Mouse (Mus musculus): ENCODE data around the gene Ehmt2.
"Not testable (repeated sequence)": the region's sequence is repeated elsewhere in the genome, so short reads cannot be mapped to it uniquely, and the experiment has no call there.

Ehmt2 gene

DNA sequence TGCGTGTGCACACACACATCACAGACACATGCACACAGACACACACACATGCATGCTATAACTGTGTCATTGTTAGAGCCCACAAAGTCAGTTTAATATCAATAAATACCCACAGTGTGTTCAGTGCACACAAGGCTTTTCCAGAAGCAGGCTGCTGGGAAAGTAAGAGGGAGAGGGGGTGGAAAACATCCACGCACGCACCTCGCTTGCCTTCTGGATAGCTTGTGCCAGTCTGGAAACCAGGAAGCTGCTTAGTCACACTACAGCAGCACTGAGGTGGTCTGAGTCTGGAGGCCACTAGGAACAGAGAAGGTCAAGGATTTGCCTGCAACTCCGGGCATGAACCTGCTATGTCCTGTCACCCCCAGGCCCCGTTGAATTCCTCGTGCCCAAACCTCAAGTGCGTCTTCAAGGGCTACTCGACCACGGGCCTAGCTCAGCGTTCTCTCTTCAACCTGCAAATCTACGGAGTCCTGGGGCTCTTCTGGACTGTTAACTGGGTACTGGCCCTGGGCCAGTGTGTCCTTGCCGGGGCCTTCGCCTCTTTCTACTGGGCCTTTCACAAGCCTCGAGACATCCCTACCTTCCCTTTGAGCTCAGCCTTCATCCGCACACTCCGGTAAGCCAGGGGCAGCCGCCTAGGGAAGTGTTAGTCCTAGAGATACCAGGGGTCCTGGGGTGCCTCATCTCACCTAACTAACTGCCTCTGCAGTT is 29.2 kb downstream of the Ehmt2 start:
- no peak for DNase-seq (ENCODE audit: low read depth, low spot score)

DNA sequence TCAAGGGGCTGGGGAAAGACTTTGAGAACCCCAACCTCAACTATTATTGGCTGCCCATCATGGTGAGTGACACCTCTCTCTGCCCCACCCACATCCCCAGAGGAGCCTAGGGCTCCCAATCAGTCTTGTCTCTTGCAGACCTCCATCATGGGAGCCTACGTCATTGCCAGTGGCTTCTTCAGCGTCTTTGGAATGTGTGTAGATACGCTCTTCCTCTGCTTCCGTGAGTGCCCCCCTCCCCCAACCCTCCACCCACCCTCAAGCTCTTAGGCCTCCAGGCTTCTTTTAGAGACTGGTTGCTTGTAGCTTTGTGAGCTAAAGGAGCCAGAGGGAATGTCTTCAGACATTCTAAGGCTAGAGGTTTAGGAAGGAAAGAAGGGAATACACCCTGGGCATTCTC is 30.6 kb downstream of the Ehmt2 start:
- no peak for DNase-seq (ENCODE audit: low read depth, low spot score)

GRCm38 (mm10) chr17:34931061-34931734 is 32.9 kb downstream of the Ehmt2 start, which contains the start of gene Neu1:
Gene Neu1, plus strand, starts transcription at chr17:34931253.
- peak; percentile 97 for DNase-seq (ENCODE audit: low read depth, low spot score)

- DNase-seq (ENCODE audit: low read depth, low spot score), result no peak
Observed at GRCm38 (mm10) chr17:34931735-34932098, 33.4 kb downstream of the Ehmt2 start.

- no peak for DNase-seq (ENCODE audit: low read depth, low spot score)
Observed at GRCm38 (mm10) chr17:34932287-34932686, 34.0 kb downstream of the Ehmt2 start.

GRCm38 (mm10) chr17:34934031-34934430 is 35.8 kb downstream of the Ehmt2 start:
- no peak for DNase-seq (ENCODE audit: low read depth, low spot score)

- DNase-seq (ENCODE audit: low read depth, low spot score), result no peak
Observed at GRCm38 (mm10) chr17:34934830-34935229, 36.6 kb downstream of the Ehmt2 start.

- no peak for DNase-seq (ENCODE audit: low read depth, low spot score)
Observed at GRCm38 (mm10) chr17:34937960-34938505, 39.8 kb downstream of the Ehmt2 start.

DNA sequence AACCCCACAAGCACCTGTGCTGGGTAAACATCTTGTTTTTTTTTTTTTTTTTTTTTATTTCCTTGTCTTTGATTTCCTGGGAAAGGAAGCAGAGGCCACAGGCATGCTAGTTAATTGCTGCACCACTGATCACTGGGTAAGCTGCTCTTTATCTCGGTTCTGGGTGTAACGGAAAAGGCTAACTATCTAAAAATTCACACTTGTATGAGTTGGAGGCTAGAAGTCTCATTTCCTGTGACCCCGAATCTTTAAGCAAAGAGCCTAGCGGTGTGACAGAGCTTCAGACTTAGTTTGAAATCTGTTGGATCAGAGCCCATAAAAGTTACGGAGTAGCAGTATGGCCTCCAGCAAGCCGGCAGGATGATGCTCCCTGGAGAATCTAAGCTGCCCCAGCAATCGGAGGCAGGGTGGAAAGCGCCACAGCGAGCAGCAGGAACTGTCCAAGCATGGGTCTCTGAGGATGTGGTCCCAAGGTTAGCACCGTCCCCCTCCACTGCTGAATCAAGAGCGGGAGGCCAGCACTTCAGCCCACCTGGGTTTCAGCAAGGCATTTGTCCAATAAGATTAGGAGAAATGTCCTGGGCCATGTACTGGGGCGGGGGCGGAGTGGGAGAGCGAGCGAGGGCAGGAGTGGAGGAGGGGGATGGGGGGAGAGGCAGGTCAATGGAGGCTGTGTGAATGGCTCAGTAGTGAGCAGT is 43.2 kb downstream of the Ehmt2 start:
- DNase-seq (ENCODE audit: low read depth, low spot score), result no peak

DNA sequence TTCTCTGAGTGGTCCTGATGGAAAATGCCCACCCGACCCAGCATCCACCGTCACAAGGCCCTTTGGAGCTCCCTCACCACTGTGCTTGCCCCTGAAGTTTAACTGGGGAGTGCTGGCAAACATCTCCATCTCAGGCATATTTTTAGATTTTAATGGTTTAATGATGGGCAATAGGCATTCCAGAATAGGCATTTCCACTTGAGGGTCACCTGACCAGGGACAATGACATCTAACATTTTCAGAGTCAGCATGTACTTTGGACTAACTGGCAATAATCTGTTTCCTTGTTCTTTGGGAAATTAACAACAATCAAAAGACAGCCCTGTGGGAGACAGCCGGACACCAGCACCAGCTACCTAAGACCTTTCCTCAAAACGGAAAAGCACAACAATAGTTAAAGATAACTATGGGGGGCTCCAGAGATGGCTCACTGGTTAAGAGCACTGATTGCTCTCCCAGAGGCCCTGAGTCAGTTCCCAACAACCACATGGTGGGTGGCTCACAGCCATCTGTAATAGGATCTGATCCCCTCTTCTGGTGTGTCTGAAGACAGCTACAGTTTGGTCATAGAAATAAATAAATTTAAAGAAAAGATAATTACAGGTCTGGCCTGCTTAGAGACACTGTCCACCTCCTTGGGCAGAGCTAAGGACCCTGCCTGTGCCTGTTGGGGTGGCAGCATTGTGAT is 45.0 kb downstream of the Ehmt2 start:
- DNase-seq (ENCODE audit: low read depth, low spot score), result no peak

DNA sequence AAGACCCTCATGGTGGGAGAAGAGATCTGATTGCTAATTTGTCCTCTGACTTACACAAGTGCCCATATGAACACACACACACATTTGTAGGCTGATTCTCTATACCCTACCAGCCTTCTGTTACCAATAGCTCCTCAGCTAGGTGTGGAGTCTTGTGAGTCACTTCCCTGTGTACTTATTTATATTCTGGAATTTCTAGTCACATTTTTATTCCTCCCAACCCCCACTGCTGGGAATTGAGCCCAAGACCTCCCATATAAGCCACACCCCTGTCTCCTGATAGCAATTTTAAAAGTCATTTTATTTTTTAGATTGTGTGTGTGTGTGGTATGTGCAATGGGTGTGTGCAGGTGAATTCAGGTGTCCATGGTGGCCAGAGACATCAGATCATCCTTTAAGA is 46.1 kb downstream of the Ehmt2 start:
- DNase-seq (ENCODE audit: low read depth, low spot score), result no peak

DNA sequence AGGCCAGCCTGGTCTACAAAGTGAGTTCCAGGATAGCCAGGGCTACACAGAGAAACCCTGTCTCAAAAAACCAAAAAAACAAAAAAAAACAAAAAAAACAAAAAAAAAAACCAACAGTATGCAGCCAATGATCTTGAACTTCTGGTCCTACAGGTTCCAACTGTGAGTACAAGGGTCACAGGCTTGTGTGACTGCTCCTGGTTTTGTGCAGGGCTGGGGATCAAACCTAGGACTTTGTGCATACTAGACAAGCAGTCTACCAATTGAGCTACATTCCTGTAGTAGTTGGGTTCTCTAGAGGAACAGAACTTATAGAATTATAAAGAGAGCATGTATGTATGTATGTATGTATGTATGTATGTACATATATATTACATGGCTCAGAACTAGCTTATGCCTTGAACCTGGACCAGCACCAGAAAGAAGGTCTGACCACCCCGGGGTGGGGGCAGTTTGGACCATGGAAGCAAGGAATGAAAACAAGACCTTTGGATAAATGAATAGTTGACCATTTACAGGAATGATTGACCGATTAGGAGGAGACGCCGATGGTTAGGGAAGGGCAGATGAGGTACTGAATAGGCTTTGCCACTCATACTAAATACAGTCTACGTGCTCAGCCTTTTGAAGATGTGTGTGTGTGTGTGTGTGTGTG is 48.3 kb downstream of the Ehmt2 start:
- no peak for DNase-seq (ENCODE audit: low read depth, low spot score)

DNA sequence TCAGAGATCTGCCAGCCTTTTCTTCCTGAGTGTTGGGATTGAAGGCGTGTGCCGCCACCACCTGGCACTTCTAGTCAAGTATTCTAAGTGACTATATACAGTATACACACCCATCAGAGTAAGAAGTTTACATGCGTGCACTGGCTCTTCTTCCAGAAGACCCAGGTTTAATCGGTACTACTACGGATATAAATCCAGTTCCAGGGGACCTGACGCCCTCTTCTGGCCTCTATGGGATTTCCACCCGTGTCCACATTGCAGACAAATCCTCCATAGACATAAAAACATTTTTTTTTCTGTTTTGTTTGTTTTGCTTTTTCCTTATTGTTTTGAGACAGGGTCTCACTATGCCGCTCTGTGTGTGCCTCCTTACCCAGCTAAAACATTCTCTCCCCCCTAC is 49.3 kb downstream of the Ehmt2 start:
- DNase-seq (ENCODE audit: low read depth, low spot score), result no peak

GRCm38 (mm10) chr17:34948721-34949552 is 50.7 kb downstream of the Ehmt2 start:
- not testable (repeated sequence) for DNase-seq (ENCODE audit: low read depth, low spot score)

GRCm38 (mm10) chr17:34949553-34949969 is 51.3 kb downstream of the Ehmt2 start:
- no peak for DNase-seq (ENCODE audit: low read depth, low spot score)

DNA sequence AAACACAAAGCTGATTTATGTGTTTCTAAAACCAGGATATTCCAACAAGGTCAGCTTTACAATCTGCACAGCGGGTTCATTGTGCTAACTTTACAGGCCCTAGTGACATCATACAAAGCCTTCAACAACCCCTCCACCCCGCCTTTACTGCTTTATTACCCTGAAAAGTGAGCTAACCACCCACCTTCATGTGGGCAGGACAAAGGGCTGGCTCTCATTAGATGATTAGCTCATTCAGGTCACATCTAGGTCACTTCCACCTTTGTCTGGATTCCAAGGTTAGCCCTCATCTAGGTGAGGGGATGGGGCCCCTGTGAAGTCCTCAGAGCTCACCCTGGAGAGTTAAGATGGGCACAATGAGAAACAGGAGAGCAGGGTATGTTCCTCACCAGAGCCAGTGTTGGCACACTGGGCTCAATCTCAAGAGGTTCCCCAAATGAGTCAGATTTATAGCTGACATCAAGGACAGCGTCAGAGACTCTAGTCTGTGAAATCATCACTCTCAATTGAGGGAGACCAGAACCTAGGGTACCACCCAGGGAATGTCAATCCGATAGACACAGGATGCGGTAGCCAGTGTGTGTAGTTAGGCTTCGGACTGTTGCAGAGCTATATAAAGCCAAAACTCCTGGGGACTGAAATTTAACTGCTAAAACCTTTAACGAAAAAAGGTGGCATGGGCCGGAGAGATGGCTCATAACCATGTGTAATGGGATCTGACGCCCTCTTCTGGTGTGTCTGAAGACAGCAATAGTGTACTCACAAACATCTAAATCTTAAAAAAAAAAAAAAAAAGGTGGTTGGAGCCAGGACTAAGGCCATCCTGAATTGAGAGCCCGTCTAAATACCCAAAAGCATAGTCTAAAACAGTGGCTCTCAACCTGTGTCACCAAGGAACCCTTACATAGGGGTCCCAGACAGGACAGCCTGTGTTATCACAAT is 52.5 kb downstream of the Ehmt2 start:
- DNase-seq (ENCODE audit: low read depth, low spot score), result no peak

DNA sequence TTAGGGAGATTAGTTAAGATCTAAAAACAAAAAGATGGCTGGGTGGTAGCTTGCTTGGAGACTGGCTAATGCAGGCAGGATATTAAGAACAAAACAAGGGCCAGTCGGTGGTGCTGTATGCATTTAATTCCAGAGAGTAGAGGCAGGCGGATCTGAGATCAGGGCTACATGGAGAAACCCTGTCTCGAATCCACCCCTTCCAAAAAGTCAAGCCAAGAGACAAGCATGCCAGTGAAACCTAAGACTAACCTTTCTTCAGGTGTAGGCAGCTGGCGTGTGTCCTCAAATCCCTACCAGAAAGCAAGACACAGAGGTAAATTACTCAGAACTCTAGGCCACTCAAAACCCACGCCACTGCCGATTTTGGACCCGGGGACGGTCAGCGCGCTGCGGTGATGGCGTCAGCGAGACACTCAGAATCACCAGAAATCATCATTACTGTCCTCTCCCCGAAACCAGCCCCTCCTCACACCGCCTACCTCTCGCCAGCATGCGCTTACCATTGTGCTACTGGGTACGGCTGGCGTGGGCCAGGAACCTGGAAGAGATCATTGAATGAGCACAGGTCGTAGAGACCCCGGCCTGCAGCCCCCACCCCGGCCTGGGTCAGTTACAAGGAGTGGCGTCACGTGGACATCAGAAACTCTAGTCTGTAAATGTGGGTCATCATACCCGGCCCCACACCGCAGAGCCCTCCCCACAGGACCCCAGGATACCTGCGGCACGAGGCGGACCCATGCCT is 53.5 kb downstream of the Ehmt2 start:
- no peak for DNase-seq (ENCODE audit: low read depth, low spot score)

- DNase-seq (ENCODE audit: low read depth, low spot score), result peak; percentile 89
Observed at GRCm38 (mm10) chr17:34952378-34953040, 54.2 kb downstream of the Ehmt2 start.

All from mesoderm, embryonic 11.5 days (tissue).